Mouse (Mus musculus) myocyte (in vitro differentiated cells): Measurements from ENCODE around the gene Atp1a2. TPM values are rescaled to one million over a fixed set of nuclear protein-coding genes. Genes with fewer than 3 reads are reported as not detected.
A peak's percentile ranks its signal among the peaks of the same experiment; 100 is the strongest.

Experiments
- H3K27me3 ChIP-seq: one replicate; pipeline ENCODE4 v1.6.1; 2011; ENCODE audit not compliant: control insufficient read depth, insufficient read depth, insufficient read length
- H3K36me3 ChIP-seq: one replicate; pipeline ENCODE4 v1.6.1; 2011; ENCODE audit not compliant: control insufficient read depth, insufficient read depth
- H3K4me2 ChIP-seq: one replicate; pipeline ENCODE4 v1.6.1; 2011; ENCODE audit warnings: low read depth, control low read depth
- H3K4me3 ChIP-seq: one replicate; pipeline ENCODE4 v1.5.1; 2011; ENCODE audit warnings: mild to moderate bottlenecking, control low read depth, moderate library complexity
- H3K79me2 ChIP-seq: one replicate; pipeline ENCODE4 v1.6.1; 2011; ENCODE audit not compliant: control insufficient read depth, insufficient read depth
- H3ac ChIP-seq: one replicate; pipeline ENCODE4 v1.6.1; 2011; ENCODE audit not compliant: control insufficient read depth, insufficient read length
- CEBPB ChIP-seq: IDR thresholded peaks from 2 replicates; pipeline ENCODE4 v1.6.1; 2011; ENCODE audit warnings: mild to moderate bottlenecking, moderate library complexity; ENCODE audit not compliant: poor library complexity, insufficient read depth, severe bottlenecking
- E2F4 ChIP-seq: IDR thresholded peaks from one replicate; pipeline ENCODE4 v1.6.1; 2011; ENCODE audit warnings: mild to moderate bottlenecking, control low read depth, moderate library complexity; ENCODE audit not compliant: insufficient read depth
- MAX ChIP-seq: IDR thresholded peaks from one replicate; pipeline ENCODE4 v1.6.1; 2011; ENCODE audit warnings: low read depth, mild to moderate bottlenecking, control low read depth
- MYOD1 ChIP-seq, 3 experiments: IDR thresholded peaks; one replicate each; pipeline ENCODE4 v1.6.1; 2011; ENCODE audit warnings: control low read depth in 2 of 3, low read depth in 2 of 3, mild to moderate bottlenecking in 2 of 3, moderate library complexity in 1 of 3; ENCODE audit not compliant: insufficient read length in 2 of 3, control insufficient read depth in 1 of 3
- MYOG ChIP-seq, 3 experiments: IDR thresholded peaks; one replicate each; pipeline ENCODE4 v1.6.1; 2011; ENCODE audit warnings: control low read depth in 2 of 3, low read depth in 2 of 3, mild to moderate bottlenecking in 2 of 3; ENCODE audit not compliant: insufficient read length in 2 of 3, control insufficient read depth in 1 of 3, insufficient read depth in 1 of 3
- POLR2A ChIP-seq: IDR thresholded peaks from one replicate; pipeline ENCODE4 v1.6.1; 2011; ENCODE audit warnings: low read depth, mild to moderate bottlenecking, control low read depth, moderate library complexity; ENCODE audit not compliant: insufficient read length
- POLR2AphosphoS2 ChIP-seq: IDR thresholded peaks from one replicate; pipeline ENCODE4 v1.6.1; 2011; ENCODE audit warnings: low read depth, control low read depth; ENCODE audit not compliant: insufficient read length
- REST ChIP-seq: IDR thresholded peaks from one replicate; pipeline ENCODE4 v1.6.1; 2011; ENCODE audit warnings: mild to moderate bottlenecking, control low read depth, moderate library complexity; ENCODE audit not compliant: insufficient read depth, insufficient read length
- SRF ChIP-seq: IDR thresholded peaks from one replicate; pipeline ENCODE4 v1.6.1; 2011; ENCODE audit warnings: low read depth; ENCODE audit not compliant: control insufficient read depth, insufficient read length
- TCF12 ChIP-seq: IDR thresholded peaks from one replicate; pipeline ENCODE4 v1.6.1; 2011; ENCODE audit warnings: mild to moderate bottlenecking, control low read depth; ENCODE audit not compliant: poor library complexity, insufficient read depth, severe bottlenecking
- TCF3 ChIP-seq: IDR thresholded peaks from one replicate; pipeline ENCODE4 v1.6.1; 2011; ENCODE audit warnings: low read depth, control low read depth; ENCODE audit not compliant: insufficient read length
- USF1 ChIP-seq: IDR thresholded peaks from one replicate; pipeline ENCODE4 v1.6.1; 2011; ENCODE audit warnings: low read depth, mild to moderate bottlenecking, control low read depth, moderate library complexity
- polyA plus RNA-seq: library from polyadenylated mRNA; unstranded; fragments of >200 nt; fragmentation: generic; extraction: Trizol; gene quantifications from one replicate; pipeline ENCODE4 v1.2.1, GENCODE M21; 2012; ENCODE audit warnings: missing spikeins

Atp1a2 gene
- polyA plus RNA-seq, 1 experiment: 92.9 TPM

DNA sequence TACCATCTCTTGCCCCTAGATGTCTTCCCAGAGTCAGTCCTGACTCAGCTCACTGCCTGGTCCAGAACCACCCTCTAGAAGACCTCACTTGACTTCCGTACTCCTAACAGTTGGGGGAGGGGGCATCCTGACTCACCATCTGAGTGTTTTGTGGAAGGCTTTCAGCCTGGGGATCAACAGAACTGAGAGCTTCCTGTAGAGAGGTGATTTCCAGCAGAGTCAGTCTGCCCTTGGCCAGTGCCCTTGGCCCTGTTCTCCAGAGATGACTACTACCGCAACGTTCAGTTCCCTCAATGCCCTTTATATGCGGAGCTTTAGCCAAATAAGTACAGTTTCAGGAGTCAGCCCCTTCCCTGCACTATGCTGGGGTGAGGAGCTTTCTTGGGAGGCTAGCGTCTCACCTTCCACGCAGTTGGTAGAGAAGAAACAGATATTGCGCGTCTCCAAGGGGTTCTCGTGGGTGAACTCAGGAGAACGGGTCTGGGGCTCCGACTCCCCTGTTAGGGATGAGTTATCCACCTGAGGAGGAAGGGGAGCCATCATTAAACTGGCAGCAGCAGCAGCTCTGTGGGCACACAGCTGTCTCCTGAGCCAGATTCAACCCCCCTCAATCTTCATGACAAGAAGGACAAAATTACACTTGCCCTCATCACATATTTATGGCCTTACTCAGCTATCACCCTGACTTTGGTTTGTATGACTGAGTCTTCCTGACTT lies 8.8 kb downstream of the Atp1a2 start:
- no peak overlapping the region for H3K4me3 ChIP-seq
- peak overlapping the region; percentile 15 for H3K4me2 ChIP-seq
- H3K27me3 ChIP-seq: no peaks in the 10 kb centered on the region
- H3ac ChIP-seq: no peak overlapping the region
- no peaks in the 10 kb centered on the region for H3K79me2 ChIP-seq
- H3K36me3 ChIP-seq: peaks cover 3% of the 10 kb centered on the region
- TF ChIP-seq MYOD1 (IDR thresholded peaks at IDR 0.05; ENCODE audit: control insufficient read depth in 1 of 3, insufficient read length in 2 of 3, low read depth in 2 of 3) (peak in 2 of 3 experiments; percentile 72 to 91), TCF12 (peak; percentile 38), USF1 (no peak), POLR2AphosphoS2 (no peak), REST (no peak), SRF (no peak), CEBPB (no peak), MAX (no peak), E2F4 (no peak), TCF3 (no peak), MYOG (IDR thresholded peaks at IDR 0.05; ENCODE audit: control insufficient read depth in 1 of 3, insufficient read depth in 1 of 3, insufficient read length in 2 of 3, low read depth in 2 of 3) (peak in 2 of 3 experiments; percentile 71 to 83), POLR2A (no peak)

DNA sequence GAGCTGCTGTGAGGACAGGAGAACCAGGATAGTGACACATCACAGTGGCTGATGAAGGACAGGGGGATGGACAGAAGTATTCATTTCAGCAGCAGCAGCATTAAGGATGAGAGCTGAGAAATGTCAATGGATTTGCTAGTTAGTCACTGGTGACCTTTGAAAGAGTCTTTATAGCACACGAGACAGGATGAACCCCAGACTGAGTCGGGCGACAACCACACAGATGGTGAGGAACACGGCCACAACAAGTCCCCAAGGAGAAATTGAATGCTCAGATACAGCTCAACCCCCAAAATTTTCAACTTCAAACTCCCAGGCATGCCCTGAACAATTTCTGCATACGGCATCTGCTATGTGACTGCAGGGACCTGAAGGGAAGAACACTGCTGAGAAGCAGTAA lies 11.1 kb downstream of the Atp1a2 start:
- H3K36me3 ChIP-seq: peaks cover 7% of the 10 kb centered on the region
- no peak overlapping the region for H3K4me3 ChIP-seq
- TF ChIP-seq REST: no peak
- no peaks in the 10 kb centered on the region for H3K79me2 ChIP-seq
- H3K27me3 ChIP-seq: no peaks in the 10 kb centered on the region
- no peak overlapping the region for H3ac ChIP-seq
- no peak overlapping the region for H3K4me2 ChIP-seq

DNA sequence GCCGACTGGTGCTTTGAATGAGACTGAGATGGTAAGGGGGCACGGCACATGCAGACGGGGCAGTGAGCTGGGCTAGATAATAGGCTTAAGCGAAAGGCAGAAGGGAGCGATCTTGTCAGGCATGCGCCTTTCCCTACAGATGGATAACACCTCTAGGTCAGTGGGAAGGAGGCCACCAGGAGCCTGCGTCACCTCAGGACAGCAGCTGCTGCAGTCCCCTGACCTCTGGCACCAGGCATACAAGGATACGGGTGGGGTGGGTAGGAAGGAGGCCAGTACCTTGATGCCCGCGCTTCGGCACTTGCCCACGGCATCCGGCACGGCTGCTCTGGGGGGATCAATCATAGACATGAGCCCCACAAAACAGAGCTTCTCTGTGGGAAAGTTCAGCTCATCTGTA lies 13.6 kb downstream of the Atp1a2 start:
- H3K4me2 ChIP-seq: no peak overlapping the region
- no peak overlapping the region for H3ac ChIP-seq
- no peak overlapping the region for H3K4me3 ChIP-seq
- peaks cover 11% of the 10 kb centered on the region for H3K36me3 ChIP-seq
- no peak for TF ChIP-seq MYOD1 (IDR thresholded peaks at IDR 0.05; ENCODE audit: control insufficient read depth in 1 of 3, insufficient read length in 2 of 3, low read depth in 2 of 3)
- no peak for TF ChIP-seq E2F4
- no peak for TF ChIP-seq POLR2A
- TF ChIP-seq CEBPB: no peak
- TF ChIP-seq TCF3: no peak
- no peak for TF ChIP-seq MAX
- TF ChIP-seq TCF12: no peak
- TF ChIP-seq REST: no peak
- no peak for TF ChIP-seq MYOG (IDR thresholded peaks at IDR 0.05; ENCODE audit: control insufficient read depth in 1 of 3, insufficient read depth in 1 of 3, insufficient read length in 2 of 3, low read depth in 2 of 3)
- no peak for TF ChIP-seq POLR2AphosphoS2
- TF ChIP-seq USF1: no peak
- TF ChIP-seq SRF: no peak
- no peaks in the 10 kb centered on the region for H3K27me3 ChIP-seq
- H3K79me2 ChIP-seq: no peaks in the 10 kb centered on the region

DNA sequence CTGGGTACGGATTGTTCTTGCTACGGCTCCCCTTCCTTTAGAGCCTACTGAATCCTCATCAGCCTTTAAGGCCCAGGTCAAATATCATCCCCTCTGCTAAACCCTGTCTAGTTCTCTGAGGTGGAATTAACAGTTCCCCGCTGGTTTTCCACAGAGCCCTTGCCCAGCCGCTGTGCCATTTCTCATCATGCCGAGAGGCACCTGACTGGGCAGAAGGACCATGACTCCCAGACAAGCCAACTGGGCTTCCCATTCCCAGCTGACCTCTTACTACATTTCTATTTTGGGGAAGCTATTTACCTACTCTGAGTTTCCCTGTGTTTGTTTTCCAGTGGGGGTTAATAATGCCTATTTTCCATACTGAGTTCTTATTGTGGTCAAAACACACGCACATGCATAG lies 14.8 kb downstream of the Atp1a2 start:
- Histone ChIP-seq H3K4me2 (no peak overlapping the region), H3K4me3 (no peak overlapping the region), H3K79me2 (no peaks in the 10 kb centered on the region), H3K36me3 (peaks cover 11% of the 10 kb centered on the region), H3ac (no peak overlapping the region), H3K27me3 (no peaks in the 10 kb centered on the region)
- TF ChIP-seq USF1 (no peak), MYOG (IDR thresholded peaks at IDR 0.05; ENCODE audit: control insufficient read depth in 1 of 3, insufficient read depth in 1 of 3, insufficient read length in 2 of 3, low read depth in 2 of 3) (no peak), CEBPB (no peak), MAX (no peak), SRF (no peak), MYOD1 (IDR thresholded peaks at IDR 0.05; ENCODE audit: control insufficient read depth in 1 of 3, insufficient read length in 2 of 3, low read depth in 2 of 3) (no peak)

DNA sequence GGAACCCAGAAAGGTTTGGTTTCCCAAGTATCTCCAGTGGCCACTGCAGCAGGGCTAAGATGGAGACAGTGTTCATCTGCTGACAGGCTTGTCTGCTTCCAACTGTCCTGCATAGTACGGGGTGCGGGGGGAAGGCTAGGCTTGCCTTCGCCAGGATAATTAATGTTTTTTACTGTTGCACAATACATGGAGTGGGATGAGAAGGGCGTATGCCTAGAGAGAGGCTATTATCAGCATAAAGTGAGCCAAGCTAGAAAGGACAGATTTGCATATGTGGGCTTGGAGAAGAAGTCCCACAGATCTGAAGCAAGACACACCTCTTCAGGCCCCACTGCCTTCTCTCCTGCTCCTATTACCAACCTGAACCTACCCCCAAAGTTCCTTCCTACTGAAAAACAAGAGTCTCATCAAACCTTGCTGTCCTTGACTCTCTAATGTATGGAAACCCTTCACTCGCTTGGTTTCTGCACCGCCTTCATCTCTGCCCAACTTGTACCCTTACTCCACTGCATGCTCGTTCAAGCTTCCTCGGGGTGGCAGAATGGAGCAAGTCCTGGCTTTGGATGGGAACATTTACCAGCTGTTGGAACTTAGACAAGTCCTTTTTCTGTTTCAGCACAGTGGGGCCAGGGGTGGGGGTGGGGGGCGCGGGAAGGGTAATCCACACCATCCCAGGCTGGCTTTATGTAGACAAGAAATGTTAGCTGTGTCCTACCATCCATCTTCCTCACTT lies 16.2 kb downstream of the Atp1a2 start:
- H3K4me3 ChIP-seq: no peak overlapping the region
- no peak overlapping the region for H3K4me2 ChIP-seq
- no peaks in the 10 kb centered on the region for H3K79me2 ChIP-seq
- TF ChIP-seq USF1 (no peak), REST (no peak), SRF (no peak), TCF3 (no peak), TCF12 (no peak), POLR2AphosphoS2 (no peak), MYOD1 (IDR thresholded peaks at IDR 0.05; ENCODE audit: control insufficient read depth in 1 of 3, insufficient read length in 2 of 3, low read depth in 2 of 3) (no peak), MAX (no peak), POLR2A (no peak), E2F4 (no peak), CEBPB (no peak), MYOG (IDR thresholded peaks at IDR 0.05; ENCODE audit: control insufficient read depth in 1 of 3, insufficient read depth in 1 of 3, insufficient read length in 2 of 3, low read depth in 2 of 3) (no peak)
- H3ac ChIP-seq: no peak overlapping the region
- peaks cover 11% of the 10 kb centered on the region for H3K36me3 ChIP-seq
- no peaks in the 10 kb centered on the region for H3K27me3 ChIP-seq
